Mouse (Mus musculus) thymus, postnatal 10 days (tissue): ENCODE results near the gene Ssh2.
A peak's percentile ranks its signal among the peaks of the same experiment; 100 is the strongest.

Experiments
- DNase-seq, 2 experiments: peaks; one replicate each; pipeline ENCODE4 v3.0.0; 2021; ENCODE audit warnings: low spot score in 2 of 2

Gene Ssh2

DNA sequence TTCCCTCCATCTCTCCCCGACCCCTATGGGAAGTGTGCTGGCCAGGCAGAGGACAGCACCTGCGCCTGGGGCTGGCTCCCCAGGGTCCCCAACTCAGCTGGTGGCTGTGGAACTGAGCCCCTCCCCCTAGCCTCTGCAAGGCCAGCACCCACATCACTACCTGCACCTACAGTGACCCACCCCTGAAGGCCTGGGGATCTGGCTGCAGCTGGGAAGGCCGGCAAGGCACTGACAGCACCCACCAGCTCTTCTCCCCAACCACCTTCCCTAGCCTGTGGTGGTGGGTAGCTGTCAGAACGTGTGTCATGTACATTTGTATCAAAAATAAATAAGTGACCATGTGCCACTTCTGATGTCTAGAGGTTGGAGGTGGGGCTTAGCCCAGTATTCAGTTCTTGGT is 291.3 kb downstream of the Ssh2 start:
- no peak for DNase-seq

DNA sequence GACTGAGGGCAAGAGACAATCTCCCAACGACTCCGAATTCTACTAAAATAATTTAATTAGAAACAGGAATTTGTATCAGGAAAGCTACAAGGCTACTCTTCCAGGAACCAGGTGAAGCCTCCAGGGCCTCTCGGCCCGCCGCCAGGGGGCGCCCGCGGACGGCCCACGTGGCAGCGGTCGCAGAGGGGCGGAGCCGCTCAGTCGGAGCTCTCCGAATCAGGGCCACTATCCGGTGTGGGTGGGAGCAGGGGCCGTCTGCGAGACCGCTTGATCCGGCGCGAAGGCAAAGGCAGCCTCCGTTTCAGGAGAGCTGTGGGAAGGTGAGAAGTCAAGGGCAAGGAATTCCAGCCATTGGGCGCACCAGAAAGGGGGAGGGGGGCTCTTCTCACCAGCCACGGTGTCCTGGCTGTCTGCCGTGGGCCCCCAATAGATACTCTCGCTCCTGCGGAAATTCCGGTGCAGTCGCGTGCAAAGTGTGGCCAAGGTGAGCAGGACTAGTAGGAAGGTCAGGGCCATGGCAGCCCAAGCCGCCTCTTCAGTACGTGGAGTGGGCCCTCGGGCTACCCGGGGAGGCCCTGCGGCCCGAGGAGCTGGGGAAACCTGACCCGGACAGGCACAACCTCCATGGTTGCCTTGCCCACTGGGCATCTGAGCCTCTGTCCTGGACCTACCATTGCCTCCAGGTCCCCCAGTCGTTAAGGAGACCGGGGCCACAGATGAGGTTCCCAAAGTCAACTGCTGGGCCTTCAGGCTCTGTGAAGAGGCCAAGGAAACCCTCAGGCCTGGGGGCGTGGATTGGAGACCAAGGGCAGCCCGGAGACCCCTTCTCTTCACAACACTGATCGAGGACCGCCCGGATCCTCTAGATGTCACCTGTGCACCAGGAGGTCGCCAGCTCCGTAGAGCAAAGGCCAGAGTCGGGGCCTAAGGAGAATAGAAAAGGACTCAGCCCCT is 292.3 kb downstream of the Ssh2 start:
- DNase-seq: peak; percentile 78 to 93
